Mouse (Mus musculus): ENCODE data around the gene H2-Ab1.

- no peak for TF ChIP-seq GATA1 (IDR thresholded peaks at IDR 0.05; ENCODE audit: borderline replicate concordance, low read length)
- TF ChIP-seq FLI1 (IDR thresholded peaks at IDR 0.05; ENCODE audit: low read length) = no peak
These were observed 36.8 kb downstream of the H2-Ab1 start for GRCm38 (mm10) chr17:34294249-34294648.
